In the genomic region with DNA sequence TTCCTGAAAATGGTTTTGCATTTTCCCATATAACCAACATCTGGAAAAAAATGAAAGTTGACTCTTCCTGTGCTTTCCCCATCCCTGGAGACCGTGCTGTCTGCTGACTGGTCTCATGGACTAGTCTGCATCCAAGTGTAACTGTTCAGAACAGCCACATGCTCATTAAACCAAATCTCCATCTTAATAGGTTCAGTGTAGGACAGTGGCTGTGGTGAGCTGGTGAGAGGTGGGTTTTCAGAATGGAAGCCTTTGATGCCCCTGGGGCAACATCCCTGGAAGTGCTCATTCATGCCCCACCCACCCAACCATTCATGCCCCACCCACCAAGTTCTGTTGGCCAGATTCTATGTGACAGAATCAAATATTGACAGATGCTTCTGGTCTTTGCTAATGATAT, we compare ENCODE assay signal across 22 mouse cellular contexts.
DNase-seq lines count a peak whose midpoint lies in the region; ATAC-seq lines count a peak whose summit lies in the region.
"Had no signal": no experiment of that assay in that cellular context is flagged by ENCODE, and none has a peak within 500 bp of the region (broad histone marks: within the 10 kb centered on the region; RNA-seq: fewer than 3 reads in every experiment).

No protein-coding gene starts in this region.

- H3K4me1 ChIP-seq in midbrain, embryonic 12.5 days: peaks cover 7% of the 10 kb centered on the region; the same call in 1 of the 2 replicates
- H3K4me1 ChIP-seq in midbrain, embryonic 10.5 days: peaks cover 13% of the 10 kb centered on the region
- peaks cover 33% of the 10 kb centered on the region for H3K4me1 ChIP-seq in hindbrain, embryonic 13.5 days (replicated peaks)
- H3K4me1 ChIP-seq in midbrain, embryonic 15.5 days: peaks cover 14% of the 10 kb centered on the region
- peaks cover 11% of the 10 kb centered on the region; the same call in 1 of the 2 replicates for H3K4me1 ChIP-seq in embryonic facial prominence, embryonic 10.5 days

- no peak for ATAC-seq in midbrain, embryonic 12.5 days (ENCODE audit: low FRiP score, low read depth)
- peak; percentile 57; the same call in 1 of the 2 replicates for ATAC-seq in hindbrain, embryonic 13.5 days (ENCODE audit: low FRiP score)
- ATAC-seq in midbrain, embryonic 15.5 days (replicated peaks): 0 out of 2 replicates have a peak, but pooled peaks have one; percentile 39
- ATAC-seq: CD4-positive, CD25-positive, alpha-beta regulatory T cell, adult 4 months; forebrain, embryonic 13.5 days; intestine, embryonic 16.5 days had no signal

- 86% methylated on average over 1 of the region's 1 CpGs for WGBS in midbrain, embryonic 12.5 days
- 88% methylated on average over 1 of the region's 1 CpGs for WGBS in midbrain, embryonic 10.5 days
- WGBS in hindbrain, embryonic 13.5 days: 53% methylated on average over 1 of the region's 1 CpGs
- WGBS in midbrain, embryonic 15.5 days: 67% methylated on average over 1 of the region's 1 CpGs
- WGBS in embryonic facial prominence, embryonic 10.5 days: 89% methylated on average over 1 of the region's 1 CpGs

- H3K36me3 ChIP-seq in midbrain, embryonic 12.5 days: no peaks in the 10 kb centered on the region
- H3K36me3 ChIP-seq in midbrain, embryonic 10.5 days: no peaks in the 10 kb centered on the region
- H3K36me3 ChIP-seq in hindbrain, embryonic 13.5 days: no peaks in the 10 kb centered on the region
- H3K36me3 ChIP-seq in midbrain, embryonic 15.5 days (replicated peaks): no peaks in the 10 kb centered on the region
- H3K36me3 ChIP-seq in embryonic facial prominence, embryonic 10.5 days (replicated peaks): no peaks in the 10 kb centered on the region
- H3K36me3 ChIP-seq: embryonic facial prominence, embryonic 13.5 days had no signal

- H3K27me3 ChIP-seq in midbrain, embryonic 12.5 days: no peaks in the 10 kb centered on the region
- H3K27me3 ChIP-seq in midbrain, embryonic 10.5 days (ENCODE audit: low read depth, poor library complexity, severe bottlenecking): no peaks in the 10 kb centered on the region
- no peaks in the 10 kb centered on the region for H3K27me3 ChIP-seq in hindbrain, embryonic 13.5 days
- no peaks in the 10 kb centered on the region for H3K27me3 ChIP-seq in midbrain, embryonic 15.5 days (replicated peaks)
- H3K27me3 ChIP-seq in embryonic facial prominence, embryonic 10.5 days (replicated peaks; ENCODE audit: low read depth, poor library complexity, severe bottlenecking): no peaks in the 10 kb centered on the region
- H3K27me3 ChIP-seq: embryonic facial prominence, embryonic 13.5 days; forebrain, embryonic 13.5 days had no signal

- H3K4me2 ChIP-seq in midbrain, embryonic 12.5 days (replicated peaks): no peak overlapping the region
- no peak overlapping the region; the same call in 1 of the 2 replicates for H3K4me2 ChIP-seq in hindbrain, embryonic 13.5 days
- no peak overlapping the region for H3K4me2 ChIP-seq in midbrain, embryonic 15.5 days
- H3K4me2 ChIP-seq: embryonic facial prominence, embryonic 13.5 days; forebrain, embryonic 13.5 days; heart, embryonic 11.5 days; lung, embryonic 14.5 days had no signal

- no peak for DNase-seq in midbrain, embryonic 10.5 days (ENCODE audit: low spot score)
- no peak for DNase-seq in embryonic facial prominence, embryonic 10.5 days (ENCODE audit: low spot score)
- no peak for DNase-seq in cerebellum, adult 9-10 months
- DNase-seq in heart, adult 18-20 months: no peak
- DNase-seq: adrenal gland, adult 2 months; cerebellum, adult 11-12 months; cerebellum, postnatal 14 days; gastrocnemius, adult 2 months; lung, embryonic 14.5 days; thymus, adult 2 months; thymus, postnatal 4 days had no signal

- H3K9me3 ChIP-seq in midbrain, embryonic 12.5 days: no peaks in the 10 kb centered on the region
- H3K9me3 ChIP-seq in midbrain, embryonic 10.5 days (replicated peaks): no peaks in the 10 kb centered on the region
- H3K9me3 ChIP-seq in hindbrain, embryonic 13.5 days: no peaks in the 10 kb centered on the region
- H3K9me3 ChIP-seq in midbrain, embryonic 15.5 days: no peaks in the 10 kb centered on the region
- H3K9me3 ChIP-seq in embryonic facial prominence, embryonic 10.5 days: no peaks in the 10 kb centered on the region
- H3K9me3 ChIP-seq: embryonic facial prominence, embryonic 13.5 days; forebrain, embryonic 13.5 days had no signal

- H3K27ac ChIP-seq in midbrain, embryonic 12.5 days (replicated peaks): peak overlapping the region; percentile 71
- H3K27ac ChIP-seq in midbrain, embryonic 10.5 days (replicated peaks): no peak overlapping the region
- H3K27ac ChIP-seq in hindbrain, embryonic 13.5 days: peak overlapping the region; percentile 79
- H3K27ac ChIP-seq in midbrain, embryonic 15.5 days: peak overlapping the region; percentile 66
- H3K27ac ChIP-seq in embryonic facial prominence, embryonic 10.5 days (replicated peaks): no peak overlapping the region
- H3K27ac ChIP-seq: embryonic facial prominence, embryonic 13.5 days; forebrain, embryonic 13.5 days; gastrocnemius, adult 2 months; liver, embryonic 14.5 days; stomach, postnatal 0 days had no signal

- no peak overlapping the region for H3K9ac ChIP-seq in midbrain, embryonic 12.5 days (replicated peaks)
- H3K9ac ChIP-seq in hindbrain, embryonic 13.5 days: no peak overlapping the region
- no peak overlapping the region for H3K9ac ChIP-seq in midbrain, embryonic 15.5 days
- H3K9ac ChIP-seq: embryonic facial prominence, embryonic 13.5 days; forebrain, embryonic 13.5 days; liver, embryonic 14.5 days; lung, embryonic 14.5 days had no signal

- no peak overlapping the region for H3K4me3 ChIP-seq in midbrain, embryonic 12.5 days
- no peak overlapping the region for H3K4me3 ChIP-seq in midbrain, embryonic 10.5 days
- no peak overlapping the region for H3K4me3 ChIP-seq in hindbrain, embryonic 13.5 days
- no peak overlapping the region for H3K4me3 ChIP-seq in midbrain, embryonic 15.5 days
- H3K4me3 ChIP-seq in embryonic facial prominence, embryonic 10.5 days: no peak overlapping the region
- H3K4me3 ChIP-seq: embryonic facial prominence, embryonic 13.5 days; erythroblast, embryonic 14.5 days; forebrain, embryonic 13.5 days; gastrocnemius, adult 2 months had no signal

Comparison
In these comparisons a context has a peak if more than half of its experiments do, and no peak if none do; other contexts are left out.
1. H3K27ac ChIP-seq: peak in midbrain, embryonic 12.5 days (single experiment), hindbrain, embryonic 13.5 days (single experiment) and midbrain, embryonic 15.5 days (single experiment); none in midbrain, embryonic 10.5 days (single experiment) and embryonic facial prominence, embryonic 10.5 days (single experiment).